Mouse (Mus musculus) olfactory bulb, adult 2 months (tissue): ENCODE measurements at regions not wholly inside any gene's neighbourhood (a gene's known extent, or its start where the extent isn't known, plus 50 kb on each side); places are given as distances from the start of the nearest gene placed in this dataset.

Source experiments
- CTCF ChIP-seq: fragments of 200-500 bp; IDR thresholded peaks from 2 replicates; pipeline ENCODE4 v1.5.1; 2012; ENCODE audit warnings: low read depth, mild to moderate bottlenecking, low read length, moderate library complexity; ENCODE audit not compliant: insufficient read depth
- POLR2A ChIP-seq: fragments of 200-500 bp; IDR thresholded peaks from 2 replicates; pipeline ENCODE4 v1.6.1; 2012; ENCODE audit warnings: mild to moderate bottlenecking, low read depth, low read length, moderate library complexity; ENCODE audit not compliant: insufficient read depth

DNA sequence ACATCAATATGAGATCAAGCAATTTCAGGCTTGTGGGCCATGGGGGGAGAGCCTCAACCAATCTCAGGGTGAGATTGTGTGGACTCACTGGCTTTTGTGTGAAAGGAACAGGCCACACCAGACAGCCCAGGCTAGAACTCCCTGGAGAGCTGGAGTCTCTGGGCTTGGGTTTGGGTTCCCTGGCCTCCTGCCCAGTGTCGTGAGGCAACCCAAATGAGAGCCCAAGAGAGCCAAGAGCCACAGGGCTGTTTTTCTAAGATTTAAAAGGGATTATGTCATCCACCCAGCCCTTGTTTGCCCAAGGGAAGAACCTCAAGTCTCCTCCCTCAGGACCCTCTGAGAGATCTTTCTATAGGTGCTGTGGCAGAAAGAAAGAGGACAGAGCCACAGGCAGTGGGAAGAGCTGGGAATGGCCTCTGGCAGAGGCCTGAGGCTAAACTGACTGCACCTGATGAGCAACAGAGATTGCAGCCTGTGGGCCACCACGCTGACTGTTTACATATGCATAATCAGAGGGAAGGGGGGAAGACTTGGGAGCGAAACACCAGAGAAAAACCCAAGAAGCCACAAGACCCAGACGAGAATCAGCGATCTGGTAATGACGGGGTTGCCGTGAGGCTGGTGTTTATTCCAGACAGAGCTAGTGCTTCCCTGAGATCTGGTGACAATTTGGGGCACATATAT, 92.1 kb downstream of the Bcl2l11 start:
- no peak for TF ChIP-seq POLR2A
- TF ChIP-seq CTCF: no peak
